Mouse (Mus musculus) hindbrain, embryonic 11.5 days (tissue): ENCODE data around the gene Osbp. TPM values are rescaled to one million over a fixed set of nuclear protein-coding genes. Genes with fewer than 3 reads are reported as not detected.

ENCODE experiments used
- ATAC-seq: fragments of 200-750 bp; cut with Nextera tagmentation; 2 replicates; pipeline ENCODE4 v1.8.0; 2017; ENCODE audit warnings: mild to moderate bottlenecking, moderate TSS enrichment, moderate library complexity; ENCODE audit not compliant: low FRiP score
- DNase-seq: peaks from one replicate; pipeline ENCODE4 v3.0.0-alpha.2; 2015; ENCODE audit warnings: low spot score
- H3K27ac ChIP-seq: fragments of 300-500 bp; sonication (generic); 2 replicates; pipeline ENCODE4 v1.5.1; 2014; ENCODE audit warnings: mild to moderate bottlenecking, low read depth, low read length
- H3K27me3 ChIP-seq: fragments of 300-500 bp; sonication (generic); 2 replicates; pipeline ENCODE4 v1.6.1; 2014; ENCODE audit warnings: mild to moderate bottlenecking, low read length, moderate library complexity, mixed read lengths; ENCODE audit not compliant: control insufficient read depth, insufficient read depth
- H3K36me3 ChIP-seq: fragments of 300-500 bp; sonication (generic); 2 replicates; pipeline ENCODE4 v1.6.1; 2014; ENCODE audit warnings: mild to moderate bottlenecking, low read length, moderate library complexity, mixed read lengths; ENCODE audit not compliant: control insufficient read depth, insufficient read depth
- H3K4me1 ChIP-seq: fragments of 300-500 bp; sonication (generic); replicated peaks from 2 replicates; pipeline ENCODE4 v1.6.1; 2014; ENCODE audit warnings: low read length, mixed read lengths; ENCODE audit not compliant: control insufficient read depth, insufficient read depth
- H3K4me2 ChIP-seq: fragments of 300-500 bp; sonication (generic); replicated peaks from 2 replicates; pipeline ENCODE4 v1.6.1; 2014; ENCODE audit warnings: mild to moderate bottlenecking, low read depth, low read length
- H3K4me3 ChIP-seq: fragments of 300-500 bp; sonication (generic); 2 replicates; pipeline ENCODE4 v1.5.1; 2014; ENCODE audit warnings: low read depth, low read length
- H3K9ac ChIP-seq: fragments of 300-500 bp; sonication (generic); 2 replicates; pipeline ENCODE4 v1.6.1; 2014; ENCODE audit warnings: low read depth, low read length
- H3K9me3 ChIP-seq: fragments of 300-500 bp; sonication (generic); 2 replicates; pipeline ENCODE4 v1.6.1; 2016; ENCODE audit warnings: low read length; ENCODE audit not compliant: control insufficient read depth
- WGBS: fragments of 180-500 bp; shearing (Covaris S2); extraction: QIAGEN DNeasy Blood & Tissue Kit; methylation state at CpG from one replicate; pipeline ENCODE4 v1.1.7; 2014; 5-methylcytosine and 5-hydroxymethylcytosine counted together
- polyA plus RNA-seq: library from polyadenylated mRNA; unstranded; fragments of >200 nt; fragmentation: Nextera tagmentation; extraction: Ambion mirVana; gene quantifications from 2 replicates; pipeline ENCODE4 v1.2.1, GENCODE M21; 2014

The Osbp gene
- polyA plus RNA-seq, 1 experiment from 2014 or later = 8.3 TPM

DNA sequence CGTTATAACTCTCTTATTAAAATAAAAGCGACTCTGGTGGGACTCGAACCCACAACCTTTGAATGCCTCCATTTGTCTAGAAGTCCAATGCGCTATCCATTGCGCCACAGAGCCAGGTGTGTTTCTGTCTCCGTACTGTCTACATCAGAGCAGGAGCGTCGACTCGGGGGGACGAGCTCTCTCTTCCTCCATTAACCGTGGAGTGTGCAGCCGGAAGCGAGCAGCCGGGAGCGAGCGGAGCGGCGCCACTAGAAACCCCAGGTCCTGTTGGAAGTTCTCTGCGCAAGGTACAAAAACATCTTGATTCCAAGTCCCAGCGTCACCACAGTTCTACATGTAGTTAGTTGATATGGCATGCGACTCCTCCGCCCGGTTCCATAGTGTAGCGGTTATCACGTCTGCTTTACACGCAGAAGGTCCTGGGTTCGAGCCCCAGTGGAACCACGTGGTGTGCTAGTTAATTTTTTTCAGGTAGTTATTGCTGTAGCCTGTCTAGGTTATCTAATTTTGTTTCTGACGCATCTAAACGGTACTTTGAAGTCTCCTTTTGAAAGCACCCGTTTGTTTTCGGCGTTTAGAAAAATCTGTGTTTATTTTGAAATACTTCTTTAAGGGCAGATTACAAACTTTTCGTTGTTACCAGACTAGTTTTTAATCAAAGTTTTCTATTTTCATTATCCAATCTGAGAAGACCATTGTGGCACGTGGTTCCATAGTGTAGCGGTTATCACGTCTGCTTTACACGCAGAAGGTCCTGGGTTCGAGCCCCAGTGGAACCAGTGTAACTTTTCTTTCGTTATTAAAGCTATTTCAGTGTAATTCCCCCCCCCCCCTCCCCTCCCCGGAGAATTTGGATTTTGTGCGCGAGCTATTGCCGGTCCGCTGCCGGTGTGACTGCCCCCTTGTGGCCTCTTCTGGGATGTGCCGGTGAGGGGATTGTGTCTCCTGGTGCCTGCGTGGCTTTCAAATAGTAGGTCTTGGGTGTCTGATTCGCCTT lies 46.1 kb downstream of the Osbp start:
- Histone ChIP-seq H3K36me3 (no peaks in the 10 kb centered on the region), H3K9ac (no peak overlapping the region; the same call in 1 of the 2 replicates), H3K4me3 (peak overlapping the region; percentile 63), H3K27ac (no peak overlapping the region), H3K27me3 (no peaks in the 10 kb centered on the region), H3K4me2 (peak overlapping the region; percentile 54), H3K4me1 (no peaks in the 10 kb centered on the region), H3K9me3 (no peaks in the 10 kb centered on the region)
- under 1% methylated on average over 49 of the region's 49 CpGs for WGBS
- DNase-seq = peak; percentile 96
- ATAC-seq = peak; percentile 85

DNA sequence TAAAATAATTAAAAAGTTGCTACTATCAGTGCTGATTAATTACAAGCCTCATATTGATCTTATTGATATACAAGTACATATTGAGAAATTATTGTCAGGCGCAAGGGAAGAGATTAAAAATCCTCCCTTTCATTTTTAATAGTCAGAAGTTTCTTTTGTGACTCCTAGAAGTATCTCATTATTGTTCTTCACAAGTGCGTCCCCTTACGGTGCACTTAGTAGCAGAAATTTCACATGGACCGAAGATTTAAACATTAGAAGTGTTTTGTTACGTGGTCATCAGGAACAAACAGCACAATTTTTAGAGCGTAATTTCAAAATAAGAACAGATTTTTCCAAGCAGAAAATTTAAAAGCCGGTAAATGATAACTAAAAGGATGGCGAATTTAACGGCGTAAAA lies 46.9 kb downstream of the Osbp start:
- H3K27me3 ChIP-seq = no peaks in the 10 kb centered on the region
- H3K4me1 ChIP-seq = no peaks in the 10 kb centered on the region
- no peak overlapping the region for H3K27ac ChIP-seq
- peak; percentile 18 for DNase-seq
- WGBS = 2% methylated on average over 10 of the region's 10 CpGs
- ATAC-seq = no peak
- H3K4me3 ChIP-seq = peak overlapping the region; percentile 63
- H3K9ac ChIP-seq = no peak overlapping the region
- H3K4me2 ChIP-seq = peak overlapping the region; percentile 43
- H3K9me3 ChIP-seq = no peaks in the 10 kb centered on the region
- no peaks in the 10 kb centered on the region for H3K36me3 ChIP-seq

DNA sequence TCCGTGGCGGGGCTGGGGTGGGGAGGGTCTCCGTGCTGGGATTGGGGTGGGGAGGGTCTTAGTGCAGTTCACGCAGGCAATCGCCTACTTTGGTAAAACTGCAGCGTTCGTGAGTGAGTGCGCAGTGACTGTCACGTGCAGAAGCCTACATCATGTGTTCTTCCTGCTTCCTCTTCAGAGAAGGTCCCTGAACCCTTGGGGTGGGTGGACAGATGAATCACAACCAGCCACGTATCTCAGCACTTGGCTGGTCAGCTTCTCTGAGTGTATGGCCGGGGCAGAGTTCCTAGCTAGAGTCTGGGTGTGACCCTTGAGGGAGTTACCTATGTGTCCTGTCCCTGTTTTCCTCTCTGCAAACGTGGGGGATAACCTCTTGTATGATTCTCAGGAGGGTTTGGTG lies 47.5 kb downstream of the Osbp start:
- H3K36me3 ChIP-seq = no peaks in the 10 kb centered on the region
- peak overlapping the region; percentile 43 for H3K4me2 ChIP-seq
- H3K27ac ChIP-seq = no peak overlapping the region
- no peaks in the 10 kb centered on the region for H3K4me1 ChIP-seq
- WGBS = 0% methylated on average over 10 of the region's 12 CpGs
- ATAC-seq = no peak
- H3K9me3 ChIP-seq = no peaks in the 10 kb centered on the region
- peak; percentile 49 for DNase-seq
- H3K27me3 ChIP-seq = no peaks in the 10 kb centered on the region
- H3K9ac ChIP-seq = 0 out of 2 replicates have a peak overlapping the region, but pooled peaks have one; percentile 31
- H3K4me3 ChIP-seq = peak overlapping the region; percentile 63

DNA sequence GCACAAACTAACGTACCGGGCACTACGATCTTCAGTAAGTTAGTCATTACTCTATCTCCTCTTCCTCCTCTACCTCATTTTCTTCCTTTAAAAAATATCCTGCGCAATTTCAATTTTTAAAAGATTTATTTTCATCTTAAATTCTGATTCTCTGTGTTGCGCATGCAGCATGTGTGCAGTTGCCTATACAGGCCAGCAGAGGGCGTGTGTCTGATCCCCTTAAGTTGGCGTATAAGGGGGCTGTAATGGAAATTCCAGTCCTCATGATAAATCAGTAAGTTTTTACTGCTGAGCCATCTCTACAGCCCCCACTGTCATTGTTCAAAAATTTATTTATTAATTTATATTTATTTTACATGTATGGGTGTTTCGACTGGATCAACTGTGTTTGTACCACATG lies 50.0 kb downstream of the Osbp start:
- ATAC-seq (no peak), DNase-seq (no peak)
- Histone ChIP-seq H3K27ac (no peak overlapping the region), H3K27me3 (no peaks in the 10 kb centered on the region), H3K36me3 (no peaks in the 10 kb centered on the region), H3K4me3 (no peak overlapping the region), H3K9me3 (no peaks in the 10 kb centered on the region), H3K9ac (no peak overlapping the region), H3K4me1 (no peaks in the 10 kb centered on the region), H3K4me2 (no peak overlapping the region)
- 69% methylated on average over 8 of the region's 8 CpGs for WGBS

DNA sequence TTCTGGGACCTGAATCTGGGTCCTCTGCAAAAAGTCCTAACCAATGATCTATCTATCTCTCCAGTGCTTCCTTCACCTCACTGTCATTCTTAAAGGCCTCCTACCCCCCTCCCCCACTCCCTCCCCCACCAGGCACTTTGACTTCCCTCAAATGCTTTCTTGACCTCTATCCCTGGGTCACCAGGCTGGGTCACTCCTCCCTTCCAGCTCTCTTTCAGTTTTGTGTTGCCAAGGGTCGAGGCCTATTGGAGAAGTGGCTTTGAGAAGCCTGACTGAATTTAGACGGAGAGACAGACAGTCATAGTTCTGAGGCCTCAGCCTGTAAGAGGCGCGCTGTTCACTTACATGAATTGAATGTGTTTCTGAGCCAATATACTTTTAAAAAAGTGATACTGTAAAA lies 50.5 kb downstream of the Osbp start:
- Histone ChIP-seq H3K4me2 (no peak overlapping the region), H3K27ac (no peak overlapping the region), H3K4me1 (no peaks in the 10 kb centered on the region), H3K4me3 (no peak overlapping the region), H3K9me3 (no peaks in the 10 kb centered on the region), H3K36me3 (no peaks in the 10 kb centered on the region), H3K27me3 (no peaks in the 10 kb centered on the region), H3K9ac (no peak overlapping the region)
- no peak for DNase-seq
- no peak for ATAC-seq
- WGBS = 59% methylated on average over 4 of the region's 4 CpGs

DNA sequence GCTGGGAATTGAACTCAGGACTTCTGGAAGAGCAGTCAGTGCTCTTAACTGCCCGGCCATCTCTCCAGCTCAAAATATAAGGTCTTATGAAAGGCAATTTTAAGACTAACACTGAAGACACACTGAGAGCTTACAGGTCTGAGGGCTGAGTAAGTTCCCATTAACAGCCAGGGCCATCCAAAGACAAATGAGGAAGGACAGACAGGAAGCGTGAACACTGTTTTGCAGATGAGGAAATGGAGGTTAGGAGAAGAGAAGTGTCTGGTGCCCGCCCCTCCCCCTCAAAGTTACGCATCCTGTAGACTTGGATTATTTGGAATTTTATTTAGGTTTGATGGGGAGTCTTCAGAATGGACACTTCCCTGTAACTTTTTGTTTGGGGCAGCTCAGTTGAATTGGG lies 58.4 kb downstream of the Osbp start:
- Histone ChIP-seq H3K36me3 (no peaks in the 10 kb centered on the region), H3K9me3 (no peaks in the 10 kb centered on the region), H3K4me2 (no peak overlapping the region), H3K27ac (no peak overlapping the region), H3K27me3 (no peaks in the 10 kb centered on the region), H3K4me3 (no peak overlapping the region), H3K9ac (no peak overlapping the region), H3K4me1 (no peaks in the 10 kb centered on the region)
- WGBS = 92% methylated on average over 4 of the region's 4 CpGs
- ATAC-seq (no peak), DNase-seq (no peak)

DNA sequence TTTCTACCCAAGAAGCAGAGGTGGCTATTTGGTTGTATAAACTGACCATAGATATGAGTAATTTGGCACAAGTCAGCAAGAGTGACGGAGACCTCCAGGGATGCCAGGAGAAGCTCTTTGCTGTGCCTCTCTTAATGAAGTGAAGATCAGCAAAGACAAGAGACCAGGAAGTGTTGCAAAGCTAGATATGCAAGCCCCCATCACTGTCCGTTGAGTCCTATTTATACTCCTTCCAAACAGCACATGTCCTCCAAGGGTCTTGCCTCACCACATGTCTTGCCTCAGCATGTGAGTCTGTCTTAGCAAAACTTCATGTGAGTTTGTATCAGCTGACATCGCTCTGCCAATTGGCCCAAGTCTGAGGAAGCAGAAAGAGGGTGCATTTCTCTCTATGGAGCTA lies 59.6 kb downstream of the Osbp start:
- DNase-seq (no peak), ATAC-seq (no peak)
- no peaks in the 10 kb centered on the region for H3K9me3 ChIP-seq
- no peaks in the 10 kb centered on the region for H3K4me1 ChIP-seq
- H3K27ac ChIP-seq = no peak overlapping the region
- no peaks in the 10 kb centered on the region for H3K36me3 ChIP-seq
- H3K4me2 ChIP-seq = no peak overlapping the region
- no peak overlapping the region for H3K9ac ChIP-seq
- no peaks in the 10 kb centered on the region for H3K27me3 ChIP-seq
- 91% methylated on average over 3 of the region's 3 CpGs for WGBS
- no peak overlapping the region for H3K4me3 ChIP-seq

DNA sequence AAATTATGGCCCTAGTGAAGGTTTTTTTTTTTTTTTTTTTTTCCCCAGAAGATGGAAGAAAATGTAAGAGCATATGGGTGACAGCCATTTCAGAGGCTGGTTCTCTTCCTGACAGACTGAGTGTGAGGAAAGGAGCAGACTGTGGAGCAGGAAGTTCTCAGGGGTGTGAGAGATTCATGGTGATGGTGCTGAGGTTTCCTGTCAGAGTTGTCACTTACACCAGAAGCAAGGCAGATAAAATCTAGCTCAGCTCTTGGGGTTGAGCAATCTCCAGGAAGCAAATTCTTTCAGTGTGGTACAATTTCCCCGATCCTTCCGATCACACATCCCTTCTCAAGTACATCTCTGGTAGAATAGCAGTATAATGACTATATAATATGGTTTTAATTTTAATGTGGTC lies 60.9 kb downstream of the Osbp start:
- no peak overlapping the region for H3K4me3 ChIP-seq
- WGBS = 81% methylated on average over 2 of the region's 2 CpGs
- H3K27me3 ChIP-seq = no peaks in the 10 kb centered on the region
- H3K4me1 ChIP-seq = no peaks in the 10 kb centered on the region
- DNase-seq (no peak), ATAC-seq (no peak)
- no peak overlapping the region for H3K27ac ChIP-seq
- H3K36me3 ChIP-seq = no peaks in the 10 kb centered on the region
- H3K9me3 ChIP-seq = no peaks in the 10 kb centered on the region
- H3K9ac ChIP-seq = no peak overlapping the region
- no peak overlapping the region for H3K4me2 ChIP-seq

DNA sequence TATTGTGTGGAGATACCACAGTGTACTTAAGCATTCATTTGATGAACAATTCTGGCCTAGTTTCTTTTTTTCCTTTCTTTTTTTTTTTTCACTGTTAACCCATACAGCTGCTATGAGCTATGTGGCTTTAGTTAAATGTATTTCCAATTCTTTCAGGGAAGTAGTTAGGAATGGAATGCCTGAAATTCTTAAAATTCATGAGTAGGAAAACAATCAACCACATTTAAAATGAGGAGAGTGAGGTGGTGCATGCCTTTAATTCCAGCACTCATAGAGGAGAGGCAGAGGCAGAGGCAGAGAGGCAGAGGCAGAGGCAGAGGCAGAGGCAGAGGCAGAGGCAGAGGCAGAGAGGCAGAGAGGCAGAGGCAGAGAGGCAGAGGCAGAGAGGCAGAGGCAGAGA lies 72.0 kb downstream of the Osbp start:
- no peak for DNase-seq
- no peak overlapping the region for H3K4me2 ChIP-seq
- H3K9ac ChIP-seq = no peak overlapping the region
- no peak overlapping the region for H3K27ac ChIP-seq
- no peaks in the 10 kb centered on the region for H3K9me3 ChIP-seq
- H3K4me1 ChIP-seq = no peaks in the 10 kb centered on the region
- no peak for ATAC-seq
- H3K36me3 ChIP-seq = no peaks in the 10 kb centered on the region
- H3K27me3 ChIP-seq = no peaks in the 10 kb centered on the region
- H3K4me3 ChIP-seq = no peak overlapping the region
